Mouse (Mus musculus) c-Kit-positive CD71-negative TER-119-negative erythroid progenitor cells, embryonic 14.5 days (primary cell): ENCODE results near the gene Tppp2.
"Not testable (repeated sequence)": the region's sequence is repeated elsewhere in the genome, so short reads cannot be mapped to it uniquely, and the experiment has no call there.

Experiments
- DNase-seq: peaks from one replicate; pipeline ENCODE4 v3.0.0-alpha.2; 2013; ENCODE audit warnings: low read depth

The Tppp2 gene

GRCm38 (mm10) chr14:51912391-51913061, 5.7 kb upstream of the Tppp2 start:
- DNase-seq: no peak

DNA sequence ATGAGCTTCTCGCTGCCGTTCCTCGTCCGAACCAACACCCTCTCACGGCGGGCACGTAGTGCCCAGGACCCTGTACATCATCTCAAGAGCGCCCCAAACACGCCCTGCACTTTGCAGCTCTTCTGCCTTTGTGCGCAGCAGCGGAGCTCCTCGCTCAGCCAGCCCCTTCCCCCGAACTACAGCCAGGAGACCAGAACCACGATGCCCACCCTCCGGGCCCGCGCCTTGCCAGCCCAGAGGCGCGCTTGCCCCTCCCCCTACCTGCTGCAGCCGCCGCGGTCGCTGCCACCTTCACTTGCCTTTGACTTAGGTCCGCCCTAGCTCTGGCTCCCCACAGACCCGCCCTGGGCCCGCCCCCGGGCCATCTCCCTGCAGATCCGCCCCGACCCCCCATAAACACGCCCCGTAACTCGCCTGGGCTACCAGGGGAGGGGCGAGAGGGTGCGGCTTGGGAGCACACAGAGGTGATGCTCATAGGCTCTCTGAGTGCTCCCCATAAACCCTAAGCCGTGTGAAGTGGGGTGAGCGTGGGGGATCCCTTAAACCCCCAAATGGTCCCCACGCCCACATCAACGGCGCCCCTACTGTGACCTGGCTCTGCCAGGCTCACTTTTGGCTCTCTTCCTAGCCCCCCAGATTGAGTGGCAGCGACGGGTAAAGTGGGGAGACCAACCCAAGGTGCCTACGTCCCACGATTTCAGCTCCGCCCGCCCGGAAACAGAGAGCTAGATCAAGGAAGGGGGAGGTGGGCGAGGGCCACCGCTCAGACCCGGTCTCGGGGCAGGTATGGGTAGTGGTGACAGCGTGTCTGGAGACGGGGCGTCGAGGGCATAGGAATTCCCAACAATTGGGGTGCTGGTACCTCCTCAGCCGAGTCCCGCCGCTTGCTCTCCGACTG, 4.9 kb upstream of the Tppp2 start:
- DNase-seq: peak; percentile 52

GRCm38 (mm10) chr14:51913960-51914762, 4.1 kb upstream of the Tppp2 start, which contains the start of gene Ndrg2:
Ndrg2 (minus strand) TSS chr14:51914158.
- no peak for DNase-seq

GRCm38 (mm10) chr14:51915030-51915429, 3.2 kb upstream of the Tppp2 start:
- no peak for DNase-seq

- DNase-seq: no peak
These were observed 1.7 kb upstream of the Tppp2 start for GRCm38 (mm10) chr14:51916539-51916938.

DNA sequence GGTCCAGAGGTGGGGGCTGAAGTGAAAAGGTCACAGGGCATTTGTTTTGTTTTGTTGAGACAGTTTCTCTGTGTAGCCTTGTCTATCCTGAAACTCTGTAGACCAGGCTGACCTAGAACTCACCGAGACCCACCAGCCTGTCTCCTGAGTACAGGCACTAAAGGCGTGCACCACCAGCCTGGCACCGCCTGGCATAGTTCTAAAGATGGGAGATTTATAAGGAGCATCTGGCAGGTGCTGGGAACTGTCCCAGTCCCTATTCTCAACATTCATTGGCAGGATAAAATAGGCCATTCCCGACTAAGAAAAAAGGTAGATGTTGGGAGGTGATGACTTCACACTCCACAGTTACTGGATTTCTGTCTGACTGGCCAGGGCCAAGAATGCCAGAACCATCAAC, 741 bp downstream of the Tppp2 start:
- DNase-seq: no peak

DNA sequence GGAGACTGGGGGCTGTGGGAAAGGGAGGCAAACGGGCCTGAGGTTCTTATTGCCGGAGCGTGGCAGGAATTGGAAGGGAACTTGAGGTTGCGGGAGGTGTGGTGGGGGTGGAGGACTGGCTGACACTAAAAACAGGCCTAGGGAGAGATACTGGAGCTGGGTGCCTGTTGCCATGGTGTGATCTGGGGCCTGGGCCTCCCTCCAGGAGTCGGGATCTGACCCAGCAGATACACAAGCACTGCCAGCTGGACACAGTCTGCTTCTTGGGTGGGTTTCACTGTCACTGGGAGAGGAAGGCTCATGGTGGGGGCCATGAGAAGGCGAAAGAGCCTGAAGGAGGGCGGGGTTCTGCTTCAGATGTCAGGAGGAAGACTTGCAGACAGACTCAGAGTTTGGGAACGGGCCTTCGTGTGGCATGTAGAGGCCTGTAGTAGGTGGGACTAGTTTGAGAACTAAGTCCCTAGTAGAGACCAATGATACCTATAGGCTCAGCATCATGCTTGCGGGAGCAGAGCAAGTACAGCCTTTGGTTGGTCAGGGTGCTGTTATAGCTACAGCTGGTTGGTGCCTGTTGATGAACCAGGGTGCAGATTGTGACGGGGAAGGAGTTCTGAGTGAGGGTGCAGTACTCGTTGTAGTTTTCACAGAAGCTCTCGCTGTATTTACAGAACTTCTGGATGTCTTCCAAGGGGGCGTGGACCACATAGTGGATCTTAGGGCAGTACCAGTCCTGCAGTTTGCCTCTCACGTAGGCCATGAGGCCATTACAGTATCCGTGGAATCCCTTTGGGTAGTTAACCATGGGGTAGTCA, 3.7 kb downstream of the Tppp2 start:
- no peak for DNase-seq

DNA sequence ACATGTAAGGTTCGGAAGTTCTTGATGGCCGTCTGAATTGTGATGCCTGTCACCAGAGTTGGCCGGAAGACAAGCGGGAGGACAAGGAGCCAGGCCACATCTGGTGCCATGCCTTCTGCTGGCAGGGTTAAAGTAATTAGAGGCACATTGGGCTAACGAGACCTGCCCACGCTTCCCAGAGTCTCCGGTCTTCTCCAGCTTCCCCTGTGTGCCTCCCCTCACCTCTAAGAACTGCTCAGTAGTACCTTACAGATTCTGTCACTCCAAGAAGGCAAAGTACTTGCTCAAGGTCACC, 4.3 kb downstream of the Tppp2 start, which contains the start of gene Rnase13:
TSS of gene Rnase13 (minus strand) at position 203 of the 295 bp plus-strand sequence.
- no peak for DNase-seq

GRCm38 (mm10) chr14:51922910-51923309, 4.7 kb downstream of the Tppp2 start:
- DNase-seq: no peak

GRCm38 (mm10) chr14:51923492-51923891, 5.3 kb downstream of the Tppp2 start:
- no peak for DNase-seq

DNA sequence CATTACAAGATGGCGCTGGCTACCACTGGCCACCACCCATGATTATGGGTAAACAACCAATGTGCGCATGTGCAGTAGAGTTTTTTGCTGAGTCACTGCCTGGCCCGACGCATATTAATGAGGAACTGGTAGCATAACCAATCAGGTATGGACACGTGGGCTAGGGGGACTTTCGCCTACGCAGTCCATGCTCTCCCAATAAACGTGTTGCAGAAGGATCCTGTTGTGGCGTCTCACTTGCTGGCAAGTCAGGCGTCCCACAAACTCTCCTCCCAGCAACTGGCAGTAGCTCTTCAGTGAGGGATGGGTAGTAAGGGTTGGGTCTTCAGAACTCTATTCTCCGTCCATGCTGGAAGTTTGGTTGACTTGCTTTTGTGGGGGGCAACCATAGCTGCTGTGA, 8.7 kb downstream of the Tppp2 start:
- DNase-seq: not testable (repeated sequence)

- DNase-seq: no peak
These were observed 11.2 kb downstream of the Tppp2 start for GRCm38 (mm10) chr14:51929309-51929943.

DNA sequence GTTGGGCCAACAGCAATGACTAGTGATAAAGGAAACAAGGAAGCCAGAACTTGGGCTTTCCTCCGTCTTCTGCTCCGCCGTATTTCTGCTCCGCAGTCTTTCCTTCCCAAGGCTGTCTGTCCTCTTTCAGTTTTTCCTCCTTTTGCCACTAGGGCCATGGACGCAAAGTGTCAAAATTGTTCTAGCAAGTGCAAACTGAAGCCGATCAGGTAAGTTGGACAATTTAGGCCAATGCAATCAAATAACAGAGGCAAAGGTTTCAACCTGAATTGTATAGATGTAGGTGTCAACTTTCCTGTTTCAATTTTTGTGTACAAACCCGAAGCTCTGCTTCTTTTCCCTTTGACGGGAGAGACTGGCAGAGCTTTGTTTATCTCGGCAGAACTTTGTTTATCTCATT, 11.7 kb downstream of the Tppp2 start:
- no peak for DNase-seq

GRCm38 (mm10) chr14:51930824-51931223, 12.6 kb downstream of the Tppp2 start:
- DNase-seq: no peak

- DNase-seq: no peak
These were observed 14.1 kb downstream of the Tppp2 start for GRCm38 (mm10) chr14:51932092-51933020.

GRCm38 (mm10) chr14:51939005-51939404, 20.8 kb downstream of the Tppp2 start:
- DNase-seq: no peak

- DNase-seq: no peak
These were observed 22.8 kb downstream of the Tppp2 start for GRCm38 (mm10) chr14:51940944-51941560.

- no peak for DNase-seq
These were observed 23.4 kb downstream of the Tppp2 start for GRCm38 (mm10) chr14:51941577-51941976.

DNA sequence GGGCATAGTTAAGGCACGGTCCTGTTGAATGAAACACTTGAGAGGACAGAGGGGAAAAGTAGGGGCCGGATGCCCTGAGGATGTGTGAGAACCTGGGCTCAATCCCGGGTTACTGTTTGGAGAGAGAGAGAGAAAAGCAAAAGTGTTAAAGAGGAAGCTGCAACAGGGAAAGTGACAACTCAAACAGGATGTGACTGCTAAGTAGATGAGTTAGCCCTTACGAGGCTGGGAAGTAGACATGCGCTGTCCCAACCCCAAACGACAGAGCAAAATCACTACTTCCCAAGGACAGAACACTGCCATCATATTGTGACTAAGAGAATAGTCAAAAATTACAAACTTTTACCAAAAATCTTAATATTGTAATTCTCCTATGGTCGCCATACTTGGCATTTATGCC, 24.0 kb downstream of the Tppp2 start:
- no peak for DNase-seq

DNA sequence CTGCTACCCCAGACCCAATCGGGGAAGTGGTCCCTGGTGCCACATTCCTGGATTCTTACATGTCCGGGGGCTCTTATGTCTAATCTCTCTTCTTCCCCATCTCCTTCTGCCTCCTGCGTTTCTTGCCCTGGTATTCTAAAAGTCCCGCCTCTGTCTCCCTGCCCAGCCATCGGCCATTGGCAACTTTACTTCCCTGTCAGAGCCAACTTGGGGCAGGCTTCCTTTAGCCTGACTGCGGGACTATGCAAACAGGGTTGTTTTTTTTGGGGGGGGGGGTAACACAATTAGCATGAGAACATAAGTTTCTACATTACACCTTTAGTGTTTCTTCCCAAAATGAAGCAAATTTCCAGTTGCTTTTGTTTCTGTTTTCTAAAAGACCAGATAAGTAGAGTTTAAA, 25.1 kb downstream of the Tppp2 start:
- no peak for DNase-seq
